Mouse (Mus musculus) ovary, postnatal 14 days (tissue): ENCODE measurements around the gene Tsc22d4.
"Not testable (repeated sequence)": the region's sequence is repeated elsewhere in the genome, so short reads cannot be mapped to it uniquely, and the experiment has no call there.

Experiments
- DNase-seq: peaks from one replicate; pipeline ENCODE4 v3.0.0; 2022; ENCODE audit warnings: low spot score

Gene Tsc22d4

GRCm38 (mm10) chr5:137745214-137746171 is at the start of gene Tsc22d4:
Gene Tsc22d4, plus strand, starts transcription at chr5:137745730.
- DNase-seq = peak; percentile 96

- no peak for DNase-seq
Observed at GRCm38 (mm10) chr5:137695930-137696329, 49.6 kb upstream of the Tsc22d4 start.

DNA sequence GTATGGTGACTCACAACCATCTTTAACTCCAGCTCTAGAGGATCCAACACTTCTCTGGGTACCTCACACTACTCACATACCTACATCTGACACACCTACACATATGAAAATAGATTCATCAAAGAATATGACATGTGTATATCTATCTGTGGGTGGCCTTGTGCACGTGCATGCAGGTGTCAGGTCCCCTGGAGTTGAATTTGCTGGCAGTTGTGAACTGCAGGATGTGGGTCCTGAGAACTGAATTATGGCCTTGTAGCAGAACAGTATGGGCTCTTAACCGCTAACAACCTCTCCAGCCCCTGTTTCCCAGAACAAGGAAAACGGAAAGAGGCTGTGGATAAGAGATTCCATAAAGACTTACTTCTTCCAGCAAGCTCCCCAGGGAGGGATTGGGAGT is 46.5 kb upstream of the Tsc22d4 start:
- no peak for DNase-seq

DNA sequence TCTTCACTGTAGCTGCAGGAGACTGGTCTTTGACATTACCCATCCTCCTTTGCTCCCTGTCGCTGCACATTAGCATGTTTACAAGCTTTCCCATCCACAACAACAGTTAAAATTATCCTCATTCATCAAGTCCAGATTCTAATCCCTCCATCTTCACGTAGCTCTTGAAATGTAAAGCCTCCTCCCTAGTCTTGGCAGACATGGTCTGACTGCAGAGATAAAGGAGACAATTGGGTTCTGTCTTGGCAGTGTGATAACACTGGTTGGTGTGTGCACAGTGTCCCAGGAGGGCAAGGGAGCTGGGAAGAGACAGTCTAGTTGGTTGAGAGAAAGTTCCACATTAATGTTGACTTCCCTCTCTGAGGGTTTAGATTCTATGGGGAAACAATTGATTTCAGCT is 45.7 kb upstream of the Tsc22d4 start:
- DNase-seq = no peak

GRCm38 (mm10) chr5:137705242-137705641 is 40.3 kb upstream of the Tsc22d4 start:
- no peak for DNase-seq

DNA sequence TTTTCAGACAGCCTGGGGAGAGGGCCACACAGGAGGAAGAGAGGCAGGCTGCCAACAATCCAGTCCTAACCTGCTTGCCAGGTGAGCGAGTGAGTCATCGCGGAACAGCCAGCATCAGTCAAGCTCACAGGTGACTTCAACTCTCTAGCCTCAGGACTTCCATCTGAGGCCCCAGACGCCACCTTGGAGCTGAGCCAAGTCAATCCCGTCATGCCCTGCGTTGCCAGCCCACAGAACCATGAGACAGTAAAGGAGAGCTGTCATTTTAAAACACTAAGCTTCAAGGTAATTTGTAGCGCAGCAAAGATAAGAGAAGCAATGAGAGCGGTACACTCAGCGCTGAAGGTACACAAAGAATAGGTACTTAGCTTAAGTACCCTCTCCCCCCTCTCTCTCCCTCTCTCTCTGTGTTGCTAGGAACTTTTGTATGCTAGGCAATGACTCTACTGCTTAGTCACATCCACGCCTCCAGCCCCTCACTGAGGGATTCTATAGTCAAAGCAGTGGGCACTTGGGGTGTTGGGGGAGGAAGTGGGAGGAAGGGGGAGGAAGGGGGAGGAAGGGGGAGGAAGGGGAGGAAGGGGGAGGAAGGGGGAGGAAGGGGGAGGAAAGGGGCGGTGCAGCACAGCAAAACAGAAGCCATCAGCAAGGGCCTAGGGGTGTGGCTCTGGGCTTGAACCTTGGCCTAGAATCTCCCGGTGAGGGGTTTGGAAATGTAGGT is 38.5 kb upstream of the Tsc22d4 start:
- DNase-seq = peak; percentile 60

DNA sequence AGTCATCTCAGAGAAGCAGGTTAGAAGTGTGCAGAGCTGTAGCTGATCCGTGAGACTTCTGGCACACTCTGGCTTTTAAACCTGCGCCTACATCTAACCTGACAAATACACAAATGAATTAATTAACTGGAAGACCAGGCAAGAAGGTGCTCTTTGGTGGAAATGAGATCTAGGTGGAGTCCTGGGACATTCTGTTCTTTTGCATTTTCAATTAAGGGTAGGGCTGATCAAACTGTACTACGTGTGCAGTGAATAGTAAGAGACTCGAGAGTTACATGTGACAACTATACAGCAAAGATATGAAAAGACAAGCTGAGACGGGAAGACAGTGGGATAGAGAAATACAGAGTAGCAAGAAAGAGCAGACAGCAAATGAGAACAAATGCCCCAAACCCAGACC is 32.1 kb upstream of the Tsc22d4 start:
- no peak for DNase-seq

GRCm38 (mm10) chr5:137715685-137716084 is 29.8 kb upstream of the Tsc22d4 start:
- DNase-seq = no peak

GRCm38 (mm10) chr5:137718020-137718790 is 27.3 kb upstream of the Tsc22d4 start:
- DNase-seq = no peak

DNA sequence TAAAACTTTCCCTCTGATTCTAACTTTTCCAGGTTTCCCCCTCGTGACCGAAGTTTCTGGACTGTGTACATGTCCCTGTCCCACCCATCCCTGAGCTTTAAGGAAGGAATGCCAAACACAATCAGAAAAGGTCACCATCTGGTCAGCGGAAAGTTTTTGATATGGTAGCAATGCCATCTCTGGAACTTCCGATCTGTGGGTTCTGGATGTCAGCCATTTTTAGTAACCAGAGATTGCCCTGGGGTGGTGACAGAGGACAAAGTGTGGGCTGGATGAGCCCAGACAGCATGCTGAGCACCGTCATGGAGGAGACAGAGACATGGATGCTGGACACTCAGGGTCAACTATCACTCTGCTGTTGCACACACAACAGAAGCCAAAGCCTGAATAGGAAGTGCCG is 26.4 kb upstream of the Tsc22d4 start:
- no peak for DNase-seq

GRCm38 (mm10) chr5:137720558-137721164 is 24.9 kb upstream of the Tsc22d4 start:
- DNase-seq = not testable (repeated sequence)

DNA sequence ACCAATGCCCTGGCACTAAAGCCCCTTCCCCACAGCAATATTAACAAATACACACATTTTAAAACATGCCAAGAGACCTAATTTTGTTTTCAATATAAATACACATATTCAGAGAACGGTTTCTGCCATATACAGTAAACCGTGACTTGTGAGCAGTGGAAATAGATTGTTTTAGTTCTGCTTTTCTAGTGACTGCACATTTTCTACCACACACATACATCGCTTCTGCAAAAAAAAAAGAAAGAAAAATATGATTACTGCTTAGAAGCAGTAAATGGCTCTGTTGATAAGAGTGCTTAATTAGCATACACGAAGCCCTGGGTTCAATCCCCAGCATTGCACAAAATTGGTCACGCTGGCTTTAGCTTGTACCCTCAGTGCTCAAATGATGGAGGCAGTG is 21.7 kb upstream of the Tsc22d4 start:
- DNase-seq = no peak

DNA sequence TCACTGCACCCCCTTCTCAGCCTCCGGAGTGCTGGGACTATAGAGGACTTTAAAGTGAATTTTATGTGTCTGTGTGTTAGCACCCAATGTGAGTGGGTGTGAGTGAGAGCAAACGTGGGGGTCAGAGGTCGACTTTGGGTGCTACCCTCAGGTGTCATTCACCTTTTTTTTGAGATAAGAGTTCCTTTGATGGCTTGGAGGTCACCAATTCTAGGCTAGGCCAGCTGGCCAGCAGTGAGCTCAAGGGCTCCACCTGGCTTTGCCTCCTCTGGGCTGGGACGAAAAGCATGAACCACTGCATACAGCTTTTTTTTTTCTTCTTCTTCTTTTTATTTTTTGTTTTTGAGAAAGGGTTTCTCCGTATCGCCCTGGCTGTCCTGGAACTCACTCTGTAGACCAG is 18.8 kb upstream of the Tsc22d4 start:
- no peak for DNase-seq

DNA sequence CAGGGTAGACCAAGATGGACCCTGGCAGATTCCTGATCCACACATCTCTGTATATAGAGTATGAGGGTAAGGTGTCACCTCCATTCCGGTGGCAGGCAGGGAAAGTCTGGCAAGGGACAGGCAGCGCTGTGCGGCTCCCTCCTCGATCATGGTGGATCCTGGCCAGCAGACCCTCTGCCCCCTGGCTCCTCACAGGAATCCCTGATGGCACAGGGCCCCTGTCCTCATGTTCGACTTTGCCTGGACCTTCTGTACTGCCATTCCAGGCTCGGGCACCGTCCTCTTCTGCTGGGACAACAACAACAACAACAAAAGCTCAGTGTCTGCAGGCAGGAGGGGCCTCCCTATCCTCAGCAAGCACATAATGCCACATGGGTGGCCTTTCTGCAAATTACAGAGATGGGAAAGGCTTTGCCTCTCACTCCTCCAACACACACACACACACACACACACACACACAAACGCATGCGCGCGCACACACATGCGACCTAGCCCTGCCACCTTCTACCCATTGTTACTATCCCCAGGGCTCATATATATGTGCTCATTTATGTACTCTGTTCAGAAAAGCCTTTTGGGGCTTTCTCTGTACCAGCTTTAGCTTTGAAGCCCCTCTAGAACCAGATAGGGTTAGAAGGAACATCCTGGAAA is 11.8 kb upstream of the Tsc22d4 start:
- DNase-seq = no peak

DNA sequence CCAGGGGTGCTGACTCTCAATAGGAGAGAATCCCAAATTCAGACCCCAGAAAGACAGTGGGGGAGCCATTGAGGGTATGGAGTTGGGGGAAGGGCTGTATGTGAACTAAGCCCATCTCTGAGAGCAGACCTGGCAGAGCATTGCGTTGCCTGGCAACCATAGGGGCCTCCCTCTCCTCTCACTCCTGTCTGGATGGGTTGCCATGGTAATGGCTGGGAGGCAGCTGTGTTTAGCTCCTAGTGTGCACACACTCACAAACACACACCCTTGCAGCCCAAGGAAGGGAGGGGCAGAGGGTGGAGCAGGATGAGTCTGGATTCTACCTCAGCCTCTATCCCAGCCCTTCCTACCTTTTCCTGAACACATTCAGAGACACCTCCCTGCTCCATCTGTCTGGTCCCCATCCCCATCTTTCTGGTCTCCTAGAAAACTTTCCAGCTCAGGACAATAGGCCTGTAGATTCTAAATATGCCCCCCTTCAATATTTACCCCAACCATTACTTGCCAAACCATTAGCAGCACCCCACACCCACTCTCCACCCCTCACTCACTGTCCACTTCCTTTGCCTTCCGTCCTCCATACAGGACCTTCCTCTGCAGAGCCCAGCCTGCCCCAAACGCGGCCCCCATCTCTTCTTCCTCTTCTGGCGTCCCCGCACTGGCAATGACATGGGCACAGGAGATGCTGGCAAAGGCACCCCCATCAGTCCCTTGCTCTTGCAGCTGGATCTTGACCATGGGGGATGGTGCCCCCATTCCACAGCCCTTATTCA is 11.1 kb upstream of the Tsc22d4 start:
- no peak for DNase-seq

GRCm38 (mm10) chr5:137737400-137737940 is 8.1 kb upstream of the Tsc22d4 start:
- no peak for DNase-seq

- DNase-seq = no peak
Observed at GRCm38 (mm10) chr5:137738516-137738915, 7.0 kb upstream of the Tsc22d4 start.

DNA sequence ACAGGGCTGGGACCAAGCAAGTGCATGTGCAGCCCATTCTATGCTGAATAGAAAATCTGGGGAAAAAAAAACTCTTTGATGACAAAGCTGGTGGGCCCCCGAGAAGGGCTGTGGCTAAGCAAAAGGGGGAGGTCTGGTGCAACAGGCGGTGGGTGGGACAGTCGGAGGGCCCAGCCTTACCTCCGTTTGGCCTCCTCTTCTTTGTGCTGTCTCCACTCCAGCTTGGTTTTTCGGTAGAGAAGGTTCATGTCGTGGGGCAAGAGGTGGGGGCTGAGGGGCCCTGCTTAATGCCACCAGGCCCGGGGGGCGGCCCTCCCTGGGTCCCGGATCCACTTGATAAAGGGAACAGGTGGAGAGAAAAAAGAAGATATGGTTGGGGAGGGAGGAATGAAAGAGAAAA is 6.1 kb upstream of the Tsc22d4 start:
- no peak for DNase-seq

DNA sequence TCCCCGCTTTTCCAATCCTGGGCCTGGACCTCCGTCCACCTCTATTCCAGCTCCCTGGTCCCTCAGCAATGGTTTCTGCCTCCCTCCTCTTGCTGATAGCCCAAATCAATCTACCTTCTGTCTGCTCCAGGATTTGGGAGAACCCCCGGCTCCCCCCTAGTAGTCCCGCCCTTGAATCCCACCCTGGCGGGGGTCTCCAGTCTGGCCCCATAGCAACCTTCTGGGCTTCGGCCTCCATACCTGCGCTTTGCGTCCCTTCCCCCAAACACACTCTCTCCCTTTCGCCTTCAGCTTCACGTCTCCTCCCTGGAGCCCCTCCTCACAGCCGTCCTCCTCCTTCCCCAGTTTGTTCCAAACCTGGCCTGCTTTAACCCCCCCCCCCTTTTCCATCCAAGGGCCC is 5.0 kb upstream of the Tsc22d4 start:
- no peak for DNase-seq
